Mouse (Mus musculus) embryonic fibroblast, embryonic 13.5 days (primary cell): ENCODE measurements at regions not wholly inside any gene's neighbourhood (a gene's known extent, or its start where the extent isn't known, plus 50 kb on each side); places are given as distances from the start of the nearest gene placed in this dataset.

Source experiments
- CTCF ChIP-seq: IDR thresholded peaks from 2 replicates; pipeline ENCODE4 v1.5.1; 2011; ENCODE audit warnings: mild to moderate bottlenecking, control low read depth, low read length, moderate library complexity, borderline replicate concordance; ENCODE audit not compliant: insufficient read depth
- POLR2A ChIP-seq: IDR thresholded peaks from 2 replicates; pipeline ENCODE4 v1.6.1; 2011; ENCODE audit warnings: low read depth, mild to moderate bottlenecking, control low read depth, low read length, moderate library complexity

DNA sequence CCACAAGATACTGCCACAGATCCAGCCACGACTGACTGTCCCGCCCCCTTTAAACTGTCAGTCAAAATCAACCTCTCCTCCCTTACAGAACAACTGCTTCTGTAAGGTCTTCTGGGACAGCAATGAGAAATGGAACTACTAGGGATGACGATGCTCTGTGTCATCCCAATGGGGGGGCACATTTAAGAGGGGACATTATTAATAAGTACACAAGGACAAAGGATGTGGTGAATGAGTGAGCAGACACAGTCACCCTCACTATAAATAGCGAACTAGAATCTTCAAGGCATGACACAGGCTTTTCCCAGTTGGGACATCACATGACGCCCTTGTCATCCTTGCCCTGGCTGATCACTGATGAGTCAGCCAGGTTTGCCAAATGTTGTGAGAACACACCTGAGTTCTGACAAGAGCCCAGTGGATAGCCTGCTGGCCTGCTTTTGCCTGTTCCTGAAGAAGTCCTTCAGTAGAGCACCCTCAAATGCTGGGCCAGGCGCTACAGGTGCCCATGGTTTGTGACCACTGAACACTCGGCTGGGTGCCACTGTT lies 58.0 kb upstream of the Tmem252 start:
- TF ChIP-seq CTCF (no peak), POLR2A (no peak)
